Mouse (Mus musculus): Measurements from ENCODE around the gene Cntrl.
A peak's percentile ranks its signal among the peaks of the same experiment; 100 is the strongest.

Gene Cntrl

DNA sequence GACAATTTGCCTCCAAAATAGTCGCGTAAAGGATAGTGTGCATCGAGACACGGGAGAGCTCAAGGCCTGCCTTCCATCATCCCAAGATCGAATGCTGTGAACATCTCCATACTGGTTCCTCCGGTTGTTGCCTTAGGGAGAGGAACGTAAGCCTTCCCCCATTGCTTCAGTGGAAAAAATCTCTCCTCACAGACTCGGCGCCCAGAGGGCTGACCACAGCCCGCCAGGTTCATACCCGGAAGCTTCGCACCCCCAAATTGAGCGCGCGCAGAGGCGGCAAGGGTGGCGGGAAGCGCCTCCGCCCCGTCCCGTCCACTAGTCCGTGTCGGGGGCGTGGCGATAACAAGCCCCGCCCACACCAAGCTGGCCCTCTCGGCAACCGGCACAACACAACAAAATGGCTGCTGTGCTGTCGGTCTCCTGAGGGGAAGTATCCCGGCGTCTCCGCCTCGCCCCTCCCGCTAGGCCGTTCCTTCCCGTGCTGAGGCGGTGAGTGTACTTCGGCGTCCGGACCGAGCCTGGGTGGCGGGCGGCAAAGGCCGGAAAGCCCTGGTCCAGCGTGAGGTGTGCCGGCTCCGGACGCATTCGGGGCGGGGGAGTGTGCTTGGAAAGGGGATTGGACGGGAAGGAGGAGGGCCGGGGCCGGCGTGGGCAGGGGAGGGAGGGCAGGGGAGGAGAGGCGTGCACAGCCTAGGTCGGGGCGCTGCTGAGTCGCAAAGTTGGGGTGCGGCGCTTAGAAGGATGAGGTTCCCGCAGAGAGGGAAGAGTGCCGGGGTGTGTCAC, at the start of gene Cntrl:
Gene Cntrl, plus strand, starts transcription at position 352 of the 783 bp plus-strand sequence.
- peak; percentile 97 for DNase-seq

DNA sequence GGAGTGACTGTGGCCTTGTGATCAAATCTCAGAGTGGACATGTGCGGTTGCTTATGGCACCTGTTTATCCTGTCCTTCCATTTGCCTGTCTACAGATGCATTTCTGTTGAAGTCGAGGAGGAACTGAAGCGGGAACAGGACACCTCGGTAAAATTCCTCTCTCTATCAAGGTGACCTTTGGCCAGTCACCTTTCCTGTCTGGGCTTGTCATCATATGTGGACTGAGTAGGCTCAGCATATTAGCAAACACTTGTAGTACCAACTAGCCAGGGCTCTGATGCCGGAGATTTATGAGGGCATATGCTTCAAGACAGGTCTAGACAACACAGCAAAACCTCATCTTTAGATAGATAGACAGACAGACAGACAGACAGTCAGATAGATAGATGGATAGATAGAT, 49.0 kb upstream of the Cntrl start:
- DNase-seq: no peak

DNA sequence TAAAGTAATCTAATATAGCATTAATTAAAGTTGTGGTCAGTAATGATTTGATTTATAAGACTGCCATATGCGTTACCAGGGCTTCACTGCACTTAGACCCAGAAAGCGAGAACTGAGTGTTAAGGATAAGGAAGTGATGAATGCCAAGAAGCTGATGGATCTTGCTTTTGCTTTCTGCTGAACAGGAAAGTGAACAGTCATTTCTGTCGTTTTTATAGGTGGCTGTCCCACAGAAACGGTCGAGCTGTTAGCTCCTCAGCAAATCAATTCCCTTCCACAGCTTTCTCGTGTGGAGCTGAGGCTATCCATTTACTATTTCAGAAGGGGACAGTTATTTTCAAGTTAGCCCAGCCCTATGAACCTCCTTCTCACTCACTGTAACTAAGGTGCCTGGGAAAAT, 48.4 kb upstream of the Cntrl start:
- no peak for DNase-seq

DNA sequence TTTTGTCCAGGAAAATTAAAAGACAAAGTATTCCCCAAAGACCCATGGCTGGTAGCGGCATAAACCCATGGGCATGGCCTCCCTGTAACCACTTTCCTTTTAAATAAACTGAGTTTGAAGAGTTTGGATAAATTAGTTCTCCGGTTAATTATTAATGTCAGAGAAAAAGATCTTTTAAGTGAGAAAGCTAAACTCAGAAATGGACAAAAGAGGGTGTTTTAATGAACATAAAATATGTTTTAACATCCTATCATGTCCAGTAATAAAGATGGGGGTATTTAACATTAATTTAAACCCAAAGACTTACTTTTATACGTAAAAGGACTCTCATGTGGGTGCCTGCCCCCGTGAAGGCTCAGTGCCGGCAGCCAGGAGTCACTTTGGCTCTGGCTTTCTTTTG, 48.0 kb upstream of the Cntrl start, which contains the start of gene Hc:
Gene Hc, minus strand, starts transcription at position 101 of the 400 bp plus-strand sequence.
- DNase-seq: no peak

DNA sequence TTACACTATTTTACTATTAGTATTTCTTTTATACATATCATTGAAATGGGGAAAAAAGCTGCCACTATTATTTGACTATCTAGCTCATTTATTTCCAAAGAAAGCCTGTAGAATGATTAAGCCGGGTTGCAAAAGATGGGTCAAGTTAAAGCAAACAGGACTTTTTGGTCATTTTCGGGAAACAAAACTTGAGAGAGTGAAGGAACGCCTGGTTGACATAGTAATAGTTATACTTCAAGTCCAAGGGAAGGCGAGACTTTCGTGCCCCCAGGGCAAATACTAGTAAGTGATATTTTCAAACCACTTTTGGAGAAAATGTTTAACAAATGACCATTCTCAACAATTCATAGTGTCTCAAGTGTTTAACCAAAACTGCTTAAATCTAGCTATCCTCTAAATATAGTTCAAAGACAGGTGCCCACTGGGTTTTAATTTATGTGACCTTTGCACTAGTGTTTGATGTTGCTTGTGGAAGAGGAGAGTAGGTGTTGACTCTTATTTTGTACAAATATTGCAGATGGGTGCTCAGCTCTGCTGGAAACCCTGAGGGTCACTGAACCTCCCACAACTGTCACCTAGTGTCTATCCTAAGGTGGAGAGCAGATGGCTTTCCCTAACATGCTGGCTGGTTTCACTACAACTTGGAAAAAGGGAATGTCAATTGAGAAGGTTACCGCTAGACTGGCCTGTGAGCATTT, 45.8 kb upstream of the Cntrl start:
- DNase-seq: no peak

DNA sequence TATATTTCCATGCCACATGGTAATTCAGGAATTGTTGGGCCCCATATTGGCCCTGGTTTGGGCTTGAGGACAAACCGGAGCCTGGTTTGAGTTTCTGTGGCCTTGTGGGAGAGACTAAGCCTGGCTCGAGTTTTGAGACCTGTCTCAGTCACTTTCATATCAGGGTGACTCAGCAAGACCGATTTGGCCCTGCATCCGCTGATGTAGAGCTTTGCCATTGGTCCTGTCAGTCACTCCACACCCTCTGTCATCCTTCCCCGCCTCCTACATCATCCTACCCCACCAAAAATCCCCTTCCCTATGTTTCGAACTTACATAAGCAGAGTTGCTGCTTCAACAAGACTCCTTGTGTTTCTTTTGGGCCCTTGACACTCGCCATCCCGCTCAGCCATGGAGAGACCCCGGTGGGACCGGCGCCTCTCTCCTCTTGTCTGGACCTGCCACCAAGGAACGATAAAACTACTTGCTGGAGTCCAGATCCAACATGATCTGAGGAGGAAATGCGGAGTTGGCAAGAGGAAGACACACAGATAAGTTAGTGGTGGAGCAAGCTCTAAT, 42.7 kb upstream of the Cntrl start:
- no peak for DNase-seq

DNA sequence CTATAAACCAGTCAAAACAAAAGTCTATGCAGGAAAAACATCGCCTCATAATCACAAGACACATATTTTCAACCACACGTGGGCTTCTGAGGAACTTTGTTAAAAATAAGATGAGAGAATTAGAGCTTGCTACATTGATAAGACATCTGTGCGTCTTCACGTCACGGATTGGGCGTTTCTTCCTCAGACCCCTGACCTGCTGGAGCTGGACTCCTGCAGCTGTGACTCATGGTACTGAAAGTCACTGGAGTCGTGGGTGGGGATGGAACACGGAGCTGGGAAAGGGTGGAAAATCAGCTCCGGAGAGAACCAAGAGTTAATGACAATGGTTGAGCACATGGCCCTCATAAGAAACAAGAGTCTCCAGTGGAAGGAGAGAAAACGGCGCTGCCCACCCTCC, 42.2 kb upstream of the Cntrl start:
- DNase-seq: no peak

DNA sequence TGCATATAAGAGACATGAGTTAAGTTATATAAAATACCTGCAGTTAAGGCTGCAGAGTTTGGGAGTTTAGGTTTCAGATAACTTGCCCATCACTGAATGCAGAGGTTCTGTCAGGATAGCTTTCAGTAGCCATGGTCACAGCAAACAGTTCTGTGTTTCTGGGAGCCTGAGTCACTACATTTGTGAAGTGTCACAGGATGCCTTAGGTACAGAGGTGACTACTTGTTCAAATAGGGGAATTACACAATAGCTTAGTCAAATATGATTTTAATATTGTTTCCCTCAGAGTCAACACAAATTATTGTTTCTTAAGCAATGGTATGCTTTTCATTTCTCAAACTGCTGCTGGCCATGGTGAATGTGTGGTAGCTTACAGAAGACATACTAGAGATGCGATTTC, 40.2 kb upstream of the Cntrl start:
- no peak for DNase-seq

DNA sequence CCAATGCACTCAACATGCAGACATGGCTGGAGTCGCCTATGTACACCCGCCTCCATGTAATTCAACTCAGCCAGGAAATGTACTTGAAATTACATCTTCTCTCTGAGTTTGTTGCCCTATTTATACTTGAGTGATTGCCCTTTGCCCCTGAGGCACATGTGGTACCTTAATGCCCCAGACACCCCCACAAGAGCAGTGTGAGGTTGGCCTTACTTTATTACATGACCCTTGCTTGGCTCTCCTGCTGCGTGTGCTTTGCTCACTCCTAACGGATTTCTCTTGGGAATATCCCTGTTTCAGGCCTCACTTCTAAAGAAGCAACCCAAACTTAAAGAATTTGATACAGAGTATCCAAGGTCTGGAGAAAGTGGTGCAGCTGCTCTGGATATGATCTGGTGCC, 39.0 kb upstream of the Cntrl start:
- no peak for DNase-seq

DNA sequence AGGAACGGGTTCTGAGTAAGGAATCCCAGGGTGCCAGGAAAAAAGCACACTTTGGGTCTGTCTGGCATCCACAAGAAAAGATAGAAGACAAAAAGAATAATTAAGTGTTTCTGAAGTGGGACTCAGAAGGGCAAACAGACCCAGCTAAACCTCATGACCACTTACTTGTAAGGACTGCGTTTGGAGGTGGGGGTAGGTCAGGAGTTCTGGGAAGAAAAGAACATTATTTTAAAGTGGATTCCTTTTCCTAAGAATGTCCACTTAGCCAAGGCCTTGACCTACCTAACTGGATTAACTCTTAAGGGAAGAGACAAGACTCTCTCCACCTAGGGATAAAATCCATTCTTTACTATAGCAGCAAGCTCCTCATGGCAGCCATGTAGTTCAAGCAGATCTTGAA, 36.7 kb upstream of the Cntrl start:
- DNase-seq: no peak

DNA sequence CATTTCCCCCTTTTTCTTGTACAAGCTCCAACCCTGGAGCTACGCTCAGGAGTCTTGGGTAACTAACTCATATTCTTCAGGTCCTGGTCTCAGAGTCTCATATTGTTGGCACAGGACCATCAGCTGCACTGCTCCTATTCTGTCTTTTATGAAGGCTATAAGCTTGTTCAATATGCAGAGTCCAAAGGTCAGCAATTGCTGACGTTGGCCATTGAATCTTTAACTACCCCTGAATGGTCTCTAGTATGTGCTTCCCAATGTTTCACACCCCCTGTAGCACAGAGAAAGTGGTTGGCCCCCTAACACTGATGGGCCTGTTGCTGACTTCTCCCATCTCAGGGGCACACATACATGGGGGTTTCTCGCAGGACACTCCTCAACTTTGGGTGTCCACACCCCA, 35.0 kb upstream of the Cntrl start:
- DNase-seq: no peak

DNA sequence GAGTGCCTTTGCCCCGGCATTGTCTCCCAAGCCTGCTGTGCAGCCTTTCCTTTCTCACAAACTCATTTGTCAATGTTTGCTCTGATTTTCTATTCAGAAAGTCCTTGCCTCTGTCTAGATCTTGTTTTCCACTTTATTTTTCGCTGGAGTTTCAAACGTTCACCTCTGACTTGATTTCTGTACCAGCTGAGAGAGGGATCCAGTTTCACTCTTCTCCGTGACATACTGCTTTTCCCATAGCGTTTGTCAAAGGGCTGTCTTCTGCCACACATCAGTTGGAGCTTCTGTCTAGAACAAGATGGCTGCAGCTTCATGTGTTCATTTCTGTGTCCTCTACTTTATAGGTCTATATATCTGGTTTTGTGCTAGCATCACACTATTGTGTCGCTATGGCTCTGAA, 30.1 kb upstream of the Cntrl start:
- DNase-seq: no peak

DNA sequence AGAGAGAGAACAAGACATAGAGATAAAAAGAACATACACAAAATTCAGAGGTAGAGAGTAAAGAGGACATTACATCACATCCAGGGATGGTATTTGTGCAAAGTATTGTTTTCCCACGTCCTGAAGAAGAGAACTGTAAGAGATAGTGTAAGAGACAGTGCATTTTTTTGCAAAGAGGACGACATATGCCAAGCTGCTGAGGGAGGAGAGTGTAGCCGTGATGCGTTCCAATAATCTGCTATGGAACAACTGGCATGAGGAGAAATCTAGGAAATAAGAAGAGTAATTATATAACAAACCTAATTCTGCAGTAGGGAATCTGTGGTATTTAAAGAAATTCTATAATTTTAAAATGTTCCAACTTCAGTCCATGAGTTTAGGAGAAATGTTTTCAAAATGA, 21.9 kb upstream of the Cntrl start:
- DNase-seq: no peak

DNA sequence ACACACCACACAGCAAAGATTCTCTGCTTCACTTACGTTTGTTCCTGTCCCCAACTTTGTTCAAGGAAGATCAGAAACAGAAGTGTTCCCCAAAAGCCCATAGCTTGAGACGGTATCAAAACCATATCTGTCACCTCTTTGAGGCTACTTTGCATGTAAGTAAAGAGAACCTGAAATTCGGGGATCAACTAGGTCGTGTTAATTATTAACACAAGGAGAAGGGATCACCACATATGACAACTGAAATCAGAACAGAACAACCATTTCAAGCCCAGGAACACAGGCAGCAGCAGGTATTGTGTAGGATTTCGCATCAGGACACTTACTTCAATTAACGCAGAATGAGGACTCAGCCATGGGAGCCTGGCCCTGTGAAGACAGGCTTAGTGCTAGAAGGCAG, 8.8 kb upstream of the Cntrl start:
- DNase-seq: no peak

DNA sequence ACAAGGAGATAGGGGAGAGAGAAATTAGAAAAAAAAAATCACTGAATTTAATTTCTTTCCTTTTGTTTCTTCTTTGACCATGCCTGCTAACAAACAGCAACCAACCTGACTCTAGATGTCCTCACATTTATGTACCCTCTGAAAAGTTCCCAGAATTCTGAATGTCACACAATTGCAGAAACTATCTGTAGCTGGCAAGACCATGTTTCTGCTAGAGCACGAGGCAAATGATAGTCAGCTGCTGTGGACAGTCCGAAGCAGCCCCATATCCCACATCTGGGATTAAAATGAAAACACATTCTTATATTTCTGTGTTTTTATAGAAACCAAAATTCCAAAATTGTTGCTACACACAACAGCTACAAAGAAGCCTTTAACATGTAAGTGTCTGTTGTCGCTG, 7.8 kb upstream of the Cntrl start, which contains the start of gene AI182371:
Gene AI182371, minus strand, starts transcription at position 101 of the 400 bp plus-strand sequence.
- DNase-seq: no peak

DNA sequence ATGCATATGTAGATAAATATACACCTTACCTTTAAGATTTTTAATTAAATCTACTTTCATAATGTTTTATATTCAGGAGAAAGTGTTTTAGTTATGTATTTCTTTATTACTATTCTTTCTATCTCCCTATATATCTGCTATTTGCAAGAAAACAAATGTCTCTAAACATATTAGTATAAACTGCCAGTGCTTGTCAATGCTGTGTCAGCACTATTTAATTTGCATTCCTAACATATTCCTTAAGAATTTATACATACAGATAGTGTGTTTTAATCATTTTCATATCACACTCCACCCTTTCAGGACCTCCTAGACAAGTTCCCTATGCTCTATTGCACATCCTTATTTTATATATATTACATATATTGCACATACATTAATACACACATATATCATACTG, 6.5 kb upstream of the Cntrl start:
- DNase-seq: no peak

DNA sequence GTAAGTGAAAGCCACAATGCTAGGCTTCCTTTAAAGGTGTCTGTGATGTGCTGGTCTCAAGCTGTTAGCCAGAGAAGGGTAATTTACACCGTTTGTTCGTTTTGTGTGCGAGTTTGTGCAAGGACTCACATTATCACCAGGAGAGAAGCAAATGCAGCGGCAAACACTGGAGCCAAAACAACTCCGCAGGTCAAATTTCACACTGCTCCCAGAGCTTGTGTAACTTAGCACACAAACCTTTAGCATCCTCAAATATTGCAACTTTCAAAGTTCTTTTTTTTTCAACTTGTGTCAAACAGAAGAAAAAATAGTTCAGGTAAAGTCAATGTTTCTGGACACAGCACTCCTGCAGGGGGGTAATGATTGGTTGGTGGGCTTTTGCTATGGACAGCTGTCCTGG, 5.7 kb upstream of the Cntrl start:
- no peak for DNase-seq

DNA sequence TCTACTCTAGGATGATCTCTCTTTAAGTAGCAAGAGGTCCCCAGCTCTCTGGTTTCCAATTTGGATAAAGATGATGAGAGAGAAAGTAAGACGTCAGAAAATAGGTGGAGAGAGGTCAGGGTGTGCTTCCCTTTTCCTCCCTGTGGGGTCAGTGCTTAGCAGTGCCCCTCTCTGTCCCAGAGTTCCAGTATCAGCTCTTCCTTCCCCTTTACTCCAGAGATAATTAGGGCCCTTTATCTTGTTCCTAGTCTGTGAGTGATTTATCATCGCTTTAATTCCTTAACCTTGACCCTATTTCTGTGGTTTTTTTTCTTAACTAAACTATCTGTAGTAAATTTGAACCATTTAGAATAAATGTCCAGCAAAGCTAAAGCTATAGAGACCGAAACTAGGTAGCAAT, 4.4 kb upstream of the Cntrl start:
- no peak for DNase-seq

DNA sequence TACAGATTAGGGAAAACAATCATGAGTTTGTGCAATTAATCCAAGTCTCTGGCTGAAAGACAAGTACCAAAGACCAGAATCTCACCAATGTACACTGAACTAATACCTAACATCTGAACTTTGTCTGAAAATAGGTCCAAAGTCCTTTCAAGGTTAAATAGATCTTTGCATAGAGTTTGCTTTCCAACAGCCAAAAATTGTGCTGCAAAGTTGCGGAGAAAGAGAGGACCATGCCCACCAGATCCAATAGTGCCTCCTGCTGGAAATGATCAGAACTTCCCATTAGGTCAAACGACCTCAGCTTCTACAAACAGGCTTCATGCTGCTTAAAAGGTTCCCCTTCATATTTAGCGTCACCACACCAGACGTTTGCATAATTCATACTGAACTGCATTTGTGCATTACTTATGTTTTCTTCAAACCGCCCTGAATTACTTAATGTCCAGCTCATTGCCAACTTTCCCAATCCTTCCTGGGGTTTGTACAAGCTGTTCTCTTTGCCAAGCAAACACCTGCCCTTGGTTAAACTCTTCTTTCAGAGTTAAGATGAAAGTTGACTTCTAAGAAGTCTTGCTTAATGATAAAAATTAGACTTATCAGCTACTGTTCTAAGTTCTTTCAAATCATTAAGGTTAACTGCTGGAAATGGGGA, 1.2 kb upstream of the Cntrl start:
- peak; percentile 15 to 55 for DNase-seq

DNA sequence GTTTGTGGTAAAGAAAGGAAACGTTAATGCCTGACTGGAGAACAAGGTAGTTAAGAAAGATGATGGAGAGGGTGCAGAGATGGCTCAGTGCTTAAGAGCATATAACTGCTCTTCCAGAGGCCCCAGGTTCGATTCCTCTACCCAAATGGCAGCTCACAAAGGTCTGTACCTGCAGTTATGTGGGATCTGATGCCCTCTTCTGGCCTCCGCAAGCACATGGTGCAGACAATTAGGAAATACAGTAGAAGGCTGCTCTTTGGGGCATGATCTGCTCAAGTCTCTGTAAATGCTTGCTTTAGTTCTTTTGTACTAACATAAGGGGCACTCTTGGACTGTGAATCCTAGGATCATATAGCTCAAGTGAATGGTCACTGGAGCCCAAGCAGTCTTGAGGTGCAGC, 580 bp upstream of the Cntrl start:
- DNase-seq: peak; percentile 63 to 64

DNA sequence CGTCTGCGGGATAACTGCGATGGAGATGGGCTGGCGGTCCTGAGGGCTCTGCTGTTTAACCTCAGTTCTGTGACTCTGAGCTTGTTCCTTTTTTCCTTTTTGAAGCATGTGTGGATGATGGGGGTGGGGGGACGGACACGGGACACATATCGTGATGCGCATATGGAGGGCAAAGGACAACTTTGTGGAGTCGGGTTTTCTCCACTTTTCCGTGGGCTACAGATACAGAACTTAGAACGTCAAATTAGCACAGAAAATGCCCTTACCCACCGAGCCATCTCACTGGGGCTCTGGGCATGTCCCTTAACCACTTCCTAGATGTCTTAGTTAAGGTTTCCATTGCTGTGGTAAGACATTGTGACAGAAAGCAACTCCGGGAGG, 622 bp downstream of the Cntrl start:
- DNase-seq: no peak

DNA sequence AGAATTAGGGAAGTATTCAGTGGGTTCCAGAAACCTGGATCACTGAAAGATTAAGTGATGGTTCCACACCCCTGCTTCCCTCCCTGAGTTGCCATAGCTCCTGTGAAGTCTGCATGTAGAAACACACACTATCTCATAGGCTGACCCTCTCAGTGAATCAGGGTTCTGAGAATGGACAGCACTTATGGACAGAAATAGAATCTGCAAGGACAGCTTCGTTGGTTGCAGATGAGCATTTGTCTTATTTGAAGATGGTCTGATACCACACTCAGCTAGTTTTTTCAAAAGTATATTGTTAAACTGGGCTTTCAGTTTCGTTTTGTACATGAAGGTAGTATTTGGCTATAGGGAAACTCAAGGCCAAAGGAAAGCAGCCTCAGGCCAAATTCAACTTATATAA, 1.2 kb downstream of the Cntrl start:
- no peak for DNase-seq

DNA sequence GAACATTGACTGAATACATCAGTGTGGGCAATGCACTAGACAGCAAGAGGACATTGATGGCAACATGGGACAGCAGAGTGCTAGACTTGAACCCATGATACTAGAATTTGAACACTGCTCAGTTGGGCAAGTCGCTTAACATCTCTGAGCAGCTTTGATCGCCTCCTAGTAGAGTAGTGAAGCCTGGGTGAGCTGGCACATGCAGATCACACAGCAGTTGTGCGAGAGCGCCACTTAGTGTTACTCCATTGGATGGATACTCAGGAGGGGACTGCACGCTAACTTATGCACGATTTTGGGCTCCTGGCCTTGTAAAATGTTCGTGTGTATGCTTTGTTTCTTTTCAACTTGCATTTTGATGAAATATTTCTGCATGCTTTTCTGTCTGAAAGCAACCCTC, 15.4 kb downstream of the Cntrl start:
- DNase-seq: peak in 1 of 2 experiments; percentile 12

DNA sequence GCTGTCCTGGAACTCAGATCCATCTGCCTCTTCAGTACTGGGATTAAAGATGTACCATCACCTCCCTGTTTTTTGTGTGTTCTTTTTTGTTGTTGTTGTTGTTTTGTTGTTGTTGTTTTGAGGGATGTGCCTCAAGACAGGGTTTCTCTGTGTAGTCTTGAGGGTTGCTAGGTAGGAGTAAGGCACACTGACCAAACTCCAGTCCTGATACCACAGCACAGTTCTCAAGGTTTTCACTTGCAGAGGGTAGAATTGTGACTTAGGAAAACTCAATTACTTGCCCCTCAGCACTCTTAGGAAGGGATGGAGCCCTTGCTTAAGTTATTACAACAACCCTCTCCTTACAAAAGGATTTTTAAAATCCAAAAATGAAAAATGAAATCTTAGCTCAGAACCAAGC, 22.2 kb downstream of the Cntrl start:
- no peak for DNase-seq

Data from cerebellum, postnatal 14 days (tissue).